15 mouse cellular contexts compared by ENCODE assay signal in genomic region chr11:54802621-54803020, GRCm38 (mm10).
"Had no signal": no experiment of that assay in that cellular context is flagged by ENCODE, and none has a peak within 500 bp of the region (broad histone marks: within the 10 kb centered on the region; RNA-seq: fewer than 3 reads in every experiment).

No protein-coding gene starts in this region.

- H3K9ac ChIP-seq: limb, embryonic 12.5 days; liver, embryonic 14.5 days; neural tube, embryonic 12.5 days; stomach, embryonic 15.5 days had no signal

- H3K27ac ChIP-seq: kidney, postnatal 0 days; limb, embryonic 12.5 days; liver, embryonic 14.5 days; midbrain, embryonic 10.5 days; neural tube, embryonic 12.5 days; stomach, embryonic 15.5 days had no signal

- H3K27me3 ChIP-seq: limb, embryonic 12.5 days; neural tube, embryonic 12.5 days; stomach, embryonic 15.5 days had no signal

- H3K36me3 ChIP-seq: limb, embryonic 12.5 days; midbrain, embryonic 10.5 days; neural tube, embryonic 12.5 days; stomach, embryonic 15.5 days had no signal

- DNase-seq: kidney, adult 8-10 months; kidney, postnatal 36 days; layer of hippocampus, adult 9-11 months; layer of hippocampus, postnatal 36 days; liver; lung, adult 2 months; midbrain, embryonic 14.5 days had no signal

- H3K9me3 ChIP-seq: limb, embryonic 12.5 days; midbrain, embryonic 10.5 days; neural tube, embryonic 12.5 days; stomach, embryonic 15.5 days had no signal

- ATAC-seq: lung, postnatal 0 days had no signal

- H3K4me1 ChIP-seq: limb, embryonic 12.5 days; midbrain, embryonic 10.5 days; neural tube, embryonic 12.5 days; stomach, embryonic 15.5 days had no signal

- H3K4me3 ChIP-seq: limb, embryonic 12.5 days; midbrain, embryonic 10.5 days; myocyte; neural tube, embryonic 12.5 days; stomach, embryonic 15.5 days had no signal

- H3K4me2 ChIP-seq: limb, embryonic 12.5 days; neural tube, embryonic 12.5 days; stomach, embryonic 15.5 days had no signal
